Mouse (Mus musculus): ENCODE measurements around the gene Gstm2. TPM values are rescaled to one million over a fixed set of nuclear protein-coding genes. Genes with fewer than 3 reads are reported as not detected.
A peak's percentile ranks its signal among the peaks of the same experiment; 100 is the strongest.
"Not testable (repeated sequence)": the region's sequence is repeated elsewhere in the genome, so short reads cannot be mapped to it uniquely, and the experiment has no call there.

The Gstm2 gene
- total RNA-seq (2021), result 100 to 1,000 TPM in 1 of 2 experiments, 10 to 100 TPM in 1; 63.0 to 111 TPM
- long read RNA-seq, experiment 1, transcript Gstm2-201 (8 exons, 1,064 nt), result major isoform, 96 of 111 reads
- long read RNA-seq, experiment 1, partial matches to known transcripts, result 5 of 111 reads
- long read RNA-seq, experiment 1, other reads (novel, unspliced or antisense), result 10 of 111 reads
- long read RNA-seq, experiment 2, transcript Gstm2-201 (8 exons, 1,064 nt), result major isoform, 78 of 96 reads
- long read RNA-seq, experiment 2, partial matches to known transcripts, result 5 of 96 reads
- long read RNA-seq, experiment 2, other reads (novel, unspliced or antisense), result 13 of 96 reads

DNA sequence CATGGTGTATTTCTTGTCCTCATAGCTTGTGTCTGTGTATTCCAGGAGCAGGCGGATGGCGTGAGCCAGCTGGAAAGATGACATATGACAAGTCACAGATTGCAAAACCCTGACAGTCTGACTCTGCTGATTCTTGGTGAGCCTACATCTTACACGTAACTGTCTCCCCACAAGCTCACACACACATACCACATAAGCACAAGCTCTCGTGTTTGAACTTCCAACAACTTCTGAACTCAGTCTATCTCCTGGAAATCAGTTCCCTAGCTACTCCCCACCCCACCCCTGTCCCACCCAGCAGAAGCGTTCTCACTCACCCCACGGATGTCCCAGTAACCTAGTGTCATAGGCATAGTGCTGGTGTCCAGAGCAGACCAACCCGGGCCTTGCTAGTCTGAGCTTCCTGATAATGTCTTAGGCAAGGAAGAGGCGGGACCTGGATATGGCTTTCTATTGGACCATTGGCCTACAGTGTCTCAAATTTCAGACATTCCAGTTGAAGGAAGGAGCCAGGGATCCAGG is at the start of gene Gstm2:
Gene Gstm2 (minus strand): TSS at position 413 of the 522 bp plus-strand sequence.
- H3K4me3 ChIP-seq, result peak within 1 kb of the TSS; percentile 68
- peak; percentile 80 for DNase-seq
- intact Hi-C loops (cut with DNase I), result no loop called here
- peak within 1 kb of the TSS; percentile 84 for H3K27ac ChIP-seq
- TF ChIP-seq CTCF (IDR thresholded peaks at IDR 0.05), result no peak

DNA sequence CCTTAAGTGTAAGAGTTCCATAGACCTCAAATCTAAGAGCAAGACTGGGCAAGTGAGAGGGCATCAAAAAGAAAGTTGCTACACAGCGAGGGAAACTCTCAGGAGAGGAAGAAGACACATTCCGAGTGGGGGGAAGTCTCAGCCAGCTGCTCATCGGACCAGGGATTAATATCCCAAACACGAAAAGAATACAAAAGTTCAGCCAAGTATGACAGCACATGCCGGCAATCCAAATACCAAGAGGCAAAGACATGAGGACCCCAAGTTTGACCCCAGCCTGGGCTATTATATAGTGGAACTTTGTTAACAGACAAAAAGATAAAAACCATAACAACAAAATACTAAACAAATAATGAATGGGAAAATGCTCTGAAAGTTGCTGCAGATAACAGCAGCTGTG is 46.9 kb upstream of the Gstm2 start:
- peak; percentile 51 for DNase-seq
- TF ChIP-seq CTCF (IDR thresholded peaks at IDR 0.05), result no peak
- H3K27ac ChIP-seq, result peak overlapping the region; percentile 61
- H3K4me3 ChIP-seq, result no peak overlapping the region
- intact Hi-C loops (cut with DNase I), result no loop called here

- Histone ChIP-seq H3K4me3 (no peak overlapping the region), H3K27ac (no peak overlapping the region)
- TF ChIP-seq CTCF (IDR thresholded peaks at IDR 0.05), result no peak
- DNase-seq, result no peak
- intact Hi-C loops (cut with DNase I), result no loop called here
Measured at GRCm38 (mm10) chr3:108032113-108032512, 45.9 kb upstream of the Gstm2 start.

GRCm38 (mm10) chr3:108028641-108029365 is 42.5 kb upstream of the Gstm2 start:
- Histone ChIP-seq H3K27ac (no peak overlapping the region), H3K4me3 (no peak overlapping the region)
- no peak for TF ChIP-seq CTCF (IDR thresholded peaks at IDR 0.05)
- DNase-seq, result no peak
- intact Hi-C loops (cut with DNase I), result no loop called here

DNA sequence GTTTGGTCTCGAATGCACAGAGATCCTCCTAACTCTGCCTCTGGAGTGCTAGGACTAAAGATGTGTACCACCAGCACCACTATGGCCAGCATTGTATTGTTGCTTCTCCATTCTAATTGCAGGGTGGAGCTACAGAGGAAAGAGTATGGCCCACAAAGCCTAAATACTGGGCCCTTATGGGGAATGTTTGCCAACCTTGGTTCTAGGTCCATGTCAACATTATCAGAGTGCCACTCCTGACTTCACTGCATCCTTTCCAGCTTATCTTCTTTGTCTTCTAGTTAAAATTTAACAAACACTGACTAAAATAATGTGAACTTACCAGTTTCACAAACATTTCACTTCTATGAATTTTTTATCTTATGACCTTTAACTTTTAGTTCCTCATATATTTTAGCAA is 40.3 kb upstream of the Gstm2 start:
- no peak overlapping the region for H3K4me3 ChIP-seq
- intact Hi-C loops (cut with DNase I), result no loop called here
- no peak overlapping the region for H3K27ac ChIP-seq
- no peak for DNase-seq
- no peak for TF ChIP-seq CTCF (IDR thresholded peaks at IDR 0.05)

DNA sequence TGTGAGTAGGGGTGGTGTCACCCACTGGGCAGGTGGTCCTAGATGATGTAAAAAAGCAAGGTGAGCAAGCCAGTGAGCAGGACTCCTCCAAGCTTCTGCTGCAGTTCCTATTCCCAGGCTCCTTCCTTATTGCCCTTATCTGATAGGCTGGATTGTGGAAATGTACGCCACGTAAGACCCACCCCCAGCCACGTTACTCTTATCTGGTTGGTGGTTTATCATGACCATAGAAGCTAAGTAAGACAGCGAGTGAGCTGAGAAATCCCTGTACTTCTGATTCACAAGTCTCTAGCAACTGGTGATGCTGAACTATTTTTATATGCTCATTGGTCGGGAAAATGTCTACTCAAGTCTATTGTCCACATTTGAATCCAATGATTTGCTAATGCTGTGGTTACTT is 39.8 kb upstream of the Gstm2 start:
- H3K27ac ChIP-seq, result no peak overlapping the region
- intact Hi-C loops (cut with DNase I), result no loop called here
- no peak overlapping the region for H3K4me3 ChIP-seq
- TF ChIP-seq CTCF (IDR thresholded peaks at IDR 0.05), result no peak
- DNase-seq, result no peak

GRCm38 (mm10) chr3:108025318-108025717 is 39.1 kb upstream of the Gstm2 start:
- Histone ChIP-seq H3K4me3 (no peak overlapping the region), H3K27ac (no peak overlapping the region)
- no peak for DNase-seq
- no peak for TF ChIP-seq CTCF (IDR thresholded peaks at IDR 0.05)
- intact Hi-C loops (cut with DNase I), result no loop called here

DNA sequence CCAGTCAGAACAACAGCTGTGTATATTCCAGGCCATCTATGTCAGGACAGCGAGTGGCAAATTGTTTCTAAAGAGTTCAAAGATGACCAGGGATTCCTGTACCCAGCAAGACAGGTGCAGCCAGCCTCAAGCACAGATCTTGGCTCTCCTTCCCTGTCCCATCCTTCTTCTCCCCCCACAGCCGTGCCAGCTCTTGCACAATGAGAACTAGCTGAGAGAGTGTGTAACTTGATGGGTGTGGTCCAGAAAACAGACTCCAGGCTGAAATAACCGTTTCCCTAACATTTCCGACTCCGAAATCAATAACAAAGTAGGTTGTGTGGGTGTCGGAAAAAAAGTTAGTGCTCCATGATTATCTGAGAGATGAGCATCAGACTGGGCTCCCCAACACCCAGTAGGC is 36.4 kb upstream of the Gstm2 start:
- no peak for TF ChIP-seq CTCF (IDR thresholded peaks at IDR 0.05)
- intact Hi-C loops (cut with DNase I), result loop anchor here (2.0 kb wide), 1 partner anchor 22 kb away; the partner anchor contains the start of gene Gstm4
- peak; percentile 79 for DNase-seq
- peak overlapping the region; percentile 48; the same call in 1 of the 2 replicates for H3K27ac ChIP-seq
- H3K4me3 ChIP-seq, result no peak overlapping the region

GRCm38 (mm10) chr3:108020351-108021022 is 34.2 kb upstream of the Gstm2 start:
- H3K4me3 ChIP-seq; DNase-seq; H3K27ac ChIP-seq; intact Hi-C loops (cut with DNase I): not testable (repeated sequence)

GRCm38 (mm10) chr3:108019226-108019625 is 33.0 kb upstream of the Gstm2 start:
- intact Hi-C loops (cut with DNase I), result loop anchor here (2.0 to 5.0 kb wide), 2 partner anchors 42 to 82 kb away; no protein-coding TSS in a partner anchor
- peak overlapping the region; percentile 98; the same call in 1 of the 2 replicates for H3K27ac ChIP-seq
- H3K4me3 ChIP-seq, DNase-seq: not testable (repeated sequence)

DNA sequence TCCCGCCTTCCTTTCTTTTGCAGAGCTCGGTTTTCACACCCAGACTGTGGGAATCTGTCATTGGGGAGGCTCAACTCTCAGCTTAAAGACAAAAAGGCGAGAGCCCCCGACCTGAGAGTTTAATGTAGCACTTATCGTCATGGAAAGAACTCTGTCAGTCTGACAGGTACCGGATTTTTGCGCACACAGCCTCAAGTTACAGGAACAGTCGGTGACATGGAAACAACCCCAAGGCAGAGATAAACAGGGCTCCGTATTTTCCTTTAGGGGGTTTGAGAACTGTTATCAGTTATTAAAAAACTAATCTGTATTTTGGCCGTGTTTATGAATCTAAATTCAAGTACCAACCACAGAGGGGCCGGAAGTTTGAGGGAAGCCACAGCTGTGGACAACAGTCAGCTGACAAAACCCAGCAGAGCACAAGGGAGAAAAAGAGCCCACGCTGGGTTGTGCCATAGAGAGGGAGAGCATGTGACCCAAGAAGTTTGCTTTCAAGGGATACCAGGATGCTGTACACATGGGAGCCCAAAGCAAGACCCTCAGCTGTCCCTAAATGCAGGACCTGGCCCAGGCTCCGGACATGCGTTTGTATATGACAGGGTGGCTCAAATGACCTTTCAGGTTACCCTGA is 32.1 kb upstream of the Gstm2 start:
- peak overlapping the region; percentile 82 for H3K4me3 ChIP-seq
- no peak for TF ChIP-seq CTCF (IDR thresholded peaks at IDR 0.05)
- intact Hi-C loops (cut with DNase I), result loop anchor here (1.0 to 5.0 kb wide), 3 partner anchors 42 to 81 kb away; no protein-coding TSS in a partner anchor
- DNase-seq, result peak; percentile 34
- H3K27ac ChIP-seq, result peak overlapping the region; percentile 98
